Mouse (Mus musculus) duodenum, adult 2 months (tissue): ENCODE data around the gene Ccser2. TPM values are rescaled to one million over a fixed set of nuclear protein-coding genes. Genes with fewer than 3 reads are reported as not detected.

ENCODE experiments used
- polyA plus RNA-seq: library from polyadenylated mRNA; depleted of rRNA; stranded (reverse); fragments of >200 nt; gene quantifications from 2 replicates; pipeline ENCODE4 v1.2.3, GENCODE M21; 2012; ENCODE audit warnings: low replicate concordance; rRNA removed

Gene Ccser2
- 4.7 and 5.2 TPM in 2 replicates for polyA plus RNA-seq

GRCm38 (mm10) chr14:36968628-36969147, at the start of gene Ccser2:
Gene Ccser2, minus strand, starts transcription at chr14:36968777.

Other genes starting within 250 kb of the Ccser2 start
- gene Rgr, start 80.2 kb upstream of the Ccser2 start, polyA plus RNA-seq = not detected in 2 replicates
- gene Lrit1, start 86.1 kb upstream of the Ccser2 start, polyA plus RNA-seq = not detected in 2 replicates
- not detected in 2 replicates for gene Lrit2, start 99.2 kb upstream of the Ccser2 start, polyA plus RNA-seq
- 0.05 TPM in 1 of 2 replicates, not detected in the other for gene Cdhr1, start 129.6 kb upstream of the Ccser2 start, polyA plus RNA-seq
- gene 2610528A11Rik, start 145.2 kb upstream of the Ccser2 start, polyA plus RNA-seq = 0.44 and 2.8 TPM in 2 replicates
- gene Ghitm, start 166.5 kb upstream of the Ccser2 start, polyA plus RNA-seq = 80.7 and 81.1 TPM in 2 replicates